Mouse (Mus musculus): ENCODE measurements around the gene Inip.

- no peak for TF ChIP-seq CTCF (IDR thresholded peaks at IDR 0.05; ENCODE audit: low read depth, low read length)
- TF ChIP-seq POLR2A (IDR thresholded peaks at IDR 0.05; ENCODE audit: extremely low read depth, insufficient read depth, low read length), result no peak
These were observed 31.4 kb upstream of the Inip start for GRCm38 (mm10) chr4:59832810-59833209.
